In genomic region chr17:24874989-24875388, GRCm38 (mm10) we compare ENCODE assay signal across 26 mouse cellular contexts. TPM values are rescaled to one million over a fixed set of nuclear protein-coding genes. Genes with fewer than 3 reads are reported as not detected.
"Had no signal": no experiment of that assay in that cellular context is flagged by ENCODE, and none has a peak within 500 bp of the region (broad histone marks: within the 10 kb centered on the region; RNA-seq: fewer than 3 reads in every experiment).

No protein-coding gene starts in this region.

- H3K9ac ChIP-seq: limb, embryonic 13.5 days; liver, embryonic 13.5 days had no signal

- H3K4me3 ChIP-seq: limb, embryonic 10.5 days; limb, embryonic 13.5 days; liver, embryonic 13.5 days had no signal

- H3K36me3 ChIP-seq: limb, embryonic 10.5 days; limb, embryonic 13.5 days; liver, embryonic 13.5 days had no signal

- H3K9me3 ChIP-seq: limb, embryonic 10.5 days; limb, embryonic 13.5 days; liver, embryonic 13.5 days had no signal

- DNase-seq: kidney, adult 11 months; kidney, adult 9 months; kidney, postnatal 14 days; kidney, postnatal 4 days; liver, embryonic 13.5 days; lung, adult 2 months; lung, postnatal 14 days; lung, postnatal 4 days; midbrain, embryonic 14.5 days; right cerebral cortex, adult 18-20 months; right cerebral cortex, postnatal 14 days; right cerebral cortex, postnatal 4 days; thymus, adult 18-20 months; thymus, postnatal 36 days had no signal

- H3K27ac ChIP-seq: limb, embryonic 10.5 days; limb, embryonic 13.5 days; liver, embryonic 13.5 days; stomach, postnatal 0 days had no signal

- H3K4me2 ChIP-seq: limb, embryonic 13.5 days; liver, embryonic 13.5 days; midbrain, embryonic 11.5 days had no signal

- H3K27me3 ChIP-seq: limb, embryonic 13.5 days; liver, embryonic 13.5 days had no signal

RNA-seq across cellular contexts. Expression of gene Igfals, which starts 9.2 kb away (rescaled TPM):
- total RNA-seq: layer of hippocampus, adult 18-20 months; layer of hippocampus, postnatal 25 days; left cerebral cortex, adult 18-20 months; left cerebral cortex, postnatal 25 days; megakaryocyte progenitor cell, adult 5-6 weeks; megakaryocyte-erythroid progenitor cell, adult 5-6 weeks; midbrain, postnatal 0 days had no signal
- polyA plus RNA-seq: midbrain, embryonic 14.5 days; neural tube, embryonic 14.5 days had no signal
